Mouse (Mus musculus) CH12.LX (cell line): ENCODE measurements at regions not wholly inside any gene's neighbourhood (a gene's known extent, or its start where the extent isn't known, plus 50 kb on each side); places are given as distances from the start of the nearest gene placed in this dataset.

ENCODE experiments used
- DNase-seq: peaks from one replicate; pipeline ENCODE4 v3.0.0-alpha.2; 2013; ENCODE audit errors: extremely low read depth
- H3K27ac ChIP-seq: 2 replicates; pipeline ENCODE4 v1.5.1; 2012; ENCODE audit warnings: low read depth, mild to moderate bottlenecking, control low read depth, moderate library complexity; ENCODE audit not compliant: insufficient read depth
- H3K27me3 ChIP-seq: replicated peaks from 2 replicates; pipeline ENCODE3; 2012; ENCODE audit warnings: inconsistent platforms
- H3K36me3 ChIP-seq, 2 experiments: replicated peaks in 1 of 2; 2 replicates each; pipeline versions ENCODE3 to v1.6.1; 2012; ENCODE audit warnings: inconsistent platforms in 1 of 2, low read length in 1 of 2, mild to moderate bottlenecking in 1 of 2, mixed read lengths in 1 of 2, moderate library complexity in 1 of 2; ENCODE audit not compliant: control insufficient read depth in 1 of 2, insufficient read depth in 1 of 2
- H3K4me1 ChIP-seq, 2 experiments: 2 replicates each; pipeline ENCODE4 v1.6.1; 2012; ENCODE audit warnings: inconsistent platforms in 1 of 2, moderate library complexity in 1 of 2; ENCODE audit not compliant: insufficient read depth in 2 of 2, control insufficient read depth in 1 of 2
- H3K4me2 ChIP-seq: 2 replicates; pipeline ENCODE4 v1.6.1; 2012; ENCODE audit warnings: low read depth, mild to moderate bottlenecking, control low read depth; ENCODE audit not compliant: poor library complexity, insufficient read depth, severe bottlenecking
- H3K4me3 ChIP-seq, 3 experiments: fragments of 150-350 bp in 1 of 3; sonication (generic) in 1 of 3; replicated peaks in 1 of 3; 2 replicates each; pipeline versions ENCODE3 to v1.5.1; 2011 to 2012; ENCODE audit warnings: low read depth in 2 of 3, low read length in 2 of 3, mild to moderate bottlenecking in 2 of 3, moderate library complexity in 2 of 3, control low read depth in 1 of 3, improper control_type of control experiment in 1 of 3, inconsistent platforms in 1 of 3, mixed read lengths in 1 of 3; ENCODE audit not compliant: poor library complexity in 1 of 3
- H3K79me2 ChIP-seq: replicated peaks from 2 replicates; pipeline ENCODE4 v1.6.1; 2012; ENCODE audit warnings: mild to moderate bottlenecking, moderate library complexity; ENCODE audit not compliant: control insufficient read depth, poor library complexity, insufficient read depth, severe bottlenecking; ENCODE audit errors: extremely low read depth
- H3K9ac ChIP-seq: 2 replicates; pipeline ENCODE4 v1.6.1; 2012; ENCODE audit warnings: low read depth, mild to moderate bottlenecking, control low read depth, moderate library complexity; ENCODE audit not compliant: insufficient read depth
- H3K9me3 ChIP-seq: replicated peaks from 2 replicates; pipeline ENCODE3; 2012; ENCODE audit warnings: low read length, inconsistent platforms, mixed read lengths
- BHLHE40 ChIP-seq: IDR thresholded peaks from 2 replicates; pipeline ENCODE4 v1.6.1; 2011; ENCODE audit warnings: mild to moderate bottlenecking, low read depth, low read length, improper control_type of control experiment
- CHD2 ChIP-seq: IDR thresholded peaks from 2 replicates; pipeline ENCODE4 v1.6.1; 2011; ENCODE audit warnings: low read length, improper control_type of control experiment
- CTCF ChIP-seq, 2 experiments: IDR thresholded peaks in 1 of 2; conservative IDR thresholded peaks in 1 of 2; 2 replicates each; pipeline ENCODE4 v1.5.1; 2011 to 2012; ENCODE audit warnings: low read depth in 2 of 2, low read length in 2 of 2, improper control_type of control experiment in 1 of 2, inconsistent platforms in 1 of 2, mild to moderate bottlenecking in 1 of 2, moderate library complexity in 1 of 2
- ELF1 ChIP-seq: IDR thresholded peaks from 2 replicates; pipeline ENCODE4 v1.6.1; 2014; ENCODE audit warnings: low read depth, mild to moderate bottlenecking, inconsistent platforms, low read length, improper control_type of control experiment
- HCFC1 ChIP-seq: IDR thresholded peaks from 2 replicates; pipeline ENCODE4 v1.6.1; 2012; ENCODE audit warnings: low read depth, mild to moderate bottlenecking, inconsistent platforms, low read length, improper control_type of control experiment
- JUND ChIP-seq: conservative IDR thresholded peaks from 2 replicates; pipeline ENCODE4 v1.6.1; 2011; ENCODE audit warnings: low read depth, low read length, improper control_type of control experiment
- MAFK ChIP-seq: IDR thresholded peaks from 2 replicates; pipeline ENCODE4 v1.6.1; 2011; ENCODE audit warnings: low read length, improper control_type of control experiment; ENCODE audit not compliant: insufficient replicate concordance
- MAX ChIP-seq: IDR thresholded peaks from 2 replicates; pipeline ENCODE4 v1.6.1; 2011; ENCODE audit warnings: low read length, improper control_type of control experiment
- MAZ ChIP-seq: IDR thresholded peaks from 2 replicates; pipeline ENCODE4 v1.6.1; 2012; ENCODE audit warnings: low read depth, mild to moderate bottlenecking, inconsistent platforms, low read length, improper control_type of control experiment, moderate library complexity
- MEF2A ChIP-seq: IDR thresholded peaks from 2 replicates; pipeline ENCODE4 v1.6.1; 2014; ENCODE audit warnings: low read depth, mild to moderate bottlenecking, inconsistent platforms, low read length, improper control_type of control experiment, borderline replicate concordance
- MYC ChIP-seq: IDR thresholded peaks from 2 replicates; pipeline ENCODE4 v1.6.1; 2011; ENCODE audit warnings: low read depth, mild to moderate bottlenecking, improper control_type of control experiment, low read length
- NRF1 ChIP-seq: IDR thresholded peaks from 2 replicates; pipeline ENCODE4 v1.6.1; 2014; ENCODE audit warnings: low read depth, mild to moderate bottlenecking, inconsistent platforms, low read length, improper control_type of control experiment, moderate library complexity
- RAD21 ChIP-seq: IDR thresholded peaks from 2 replicates; pipeline ENCODE4 v1.6.1; 2011; ENCODE audit warnings: low read depth, mild to moderate bottlenecking, low read length, improper control_type of control experiment, moderate library complexity
- RCOR1 ChIP-seq: conservative IDR thresholded peaks from 2 replicates; pipeline ENCODE4 v1.6.1; 2012; ENCODE audit warnings: low read depth, mild to moderate bottlenecking, inconsistent platforms, low read length, improper control_type of control experiment
- SMC3 ChIP-seq: IDR thresholded peaks from 2 replicates; pipeline ENCODE4 v1.6.1; 2011; ENCODE audit warnings: low read depth, low read length, improper control_type of control experiment
- TBP ChIP-seq: conservative IDR thresholded peaks from 2 replicates; pipeline ENCODE4 v1.6.1; 2011; ENCODE audit warnings: low read depth, low read length, improper control_type of control experiment
- TCF12 ChIP-seq: IDR thresholded peaks from 2 replicates; pipeline ENCODE4 v1.6.1; 2014; ENCODE audit warnings: low read depth, mild to moderate bottlenecking, inconsistent platforms, low read length, improper control_type of control experiment
- USF1 ChIP-seq: IDR thresholded peaks from 2 replicates; pipeline ENCODE4 v1.6.1; 2014; ENCODE audit warnings: low read depth, mild to moderate bottlenecking, inconsistent platforms, low read length, improper control_type of control experiment
- USF2 ChIP-seq: conservative IDR thresholded peaks from 2 replicates; pipeline ENCODE4 v1.6.1; 2011; ENCODE audit warnings: low read depth, low read length, improper control_type of control experiment
- ZC3H11A ChIP-seq: IDR thresholded peaks from 2 replicates; pipeline ENCODE4 v1.6.1; 2012; ENCODE audit warnings: low read depth, mild to moderate bottlenecking, inconsistent platforms, low read length, improper control_type of control experiment
- ZKSCAN1 ChIP-seq: IDR thresholded peaks from 2 replicates; pipeline ENCODE4 v1.6.1; 2012; ENCODE audit warnings: low read depth, inconsistent platforms, low read length, improper control_type of control experiment, borderline replicate concordance
- ZMIZ1 ChIP-seq: IDR thresholded peaks from 2 replicates; pipeline ENCODE4 v1.6.1; 2012; ENCODE audit warnings: low read depth, mild to moderate bottlenecking, inconsistent platforms, low read length, improper control_type of control experiment
- ZNF384 ChIP-seq: IDR thresholded peaks from 2 replicates; pipeline ENCODE4 v1.6.1; 2012; ENCODE audit warnings: low read depth, low read length, improper control_type of control experiment, inconsistent platforms
- dilution Hi-C: fragments of 300-500 bp; cut with MboI; formaldehyde crosslinking; loops from 2 replicates; pipeline ENCODE4 v1.14.3; 2020; ENCODE audit warnings: low sequenced_read_pairs; ENCODE audit not compliant: extremely low pct_unique_long_range_greater_than_20kb, extremely low pct_ligation_motif_present
- in situ Hi-C: fragments of 300-500 bp; cut with MboI; formaldehyde crosslinking; loops from 3 replicates; pipeline ENCODE4 v1.14.3; 2019; ENCODE audit warnings: low sequenced_read_pairs, low pct_ligation_motif_present, low pct_unique_long_range_greater_than_20kb, mixed read lengths

- Histone ChIP-seq H3K27ac (no peak overlapping the region), H3K36me3 (no peaks in the 10 kb centered on the region), H3K9ac (no peak overlapping the region), H3K79me2 (no peaks in the 10 kb centered on the region), H3K9me3 (no peaks in the 10 kb centered on the region), H3K27me3 (no peaks in the 10 kb centered on the region), H3K4me2 (no peak overlapping the region), H3K4me3 (no peak overlapping the region), H3K4me1 (no peaks in the 10 kb centered on the region)
- dilution Hi-C loops: no loop called here
- no peak for DNase-seq
- in situ Hi-C loops: no loop called here
- no peak for TF ChIP-seq MAZ
- no peak for TF ChIP-seq HCFC1
- no peak for TF ChIP-seq ZMIZ1
- no peak for TF ChIP-seq ZNF384
- no peak for TF ChIP-seq CHD2
- TF ChIP-seq ZC3H11A: no peak
- no peak for TF ChIP-seq TBP
- TF ChIP-seq ELF1: no peak
Measured at GRCm38 (mm10) chr3:4744003-4744402, 1006.6 kb upstream of the Gm8797 start.

GRCm38 (mm10) chr3:4744611-4745010 is 1006.0 kb upstream of the Gm8797 start:
- Histone ChIP-seq H3K27me3 (no peaks in the 10 kb centered on the region), H3K36me3 (no peaks in the 10 kb centered on the region), H3K9me3 (no peaks in the 10 kb centered on the region), H3K4me2 (no peak overlapping the region), H3K4me1 (no peaks in the 10 kb centered on the region), H3K27ac (no peak overlapping the region), H3K79me2 (no peaks in the 10 kb centered on the region), H3K4me3 (no peak overlapping the region), H3K9ac (no peak overlapping the region)
- TF ChIP-seq USF2: no peak
- no peak for TF ChIP-seq ZNF384
- no peak for TF ChIP-seq RCOR1
- TF ChIP-seq MAZ: no peak
- TF ChIP-seq MYC: no peak
- TF ChIP-seq TCF12: no peak
- no peak for TF ChIP-seq BHLHE40
- no peak for TF ChIP-seq ZC3H11A
- no peak for TF ChIP-seq USF1
- DNase-seq: no peak
- dilution Hi-C loops: no loop called here
- in situ Hi-C loops: no loop called here

- no peaks in the 10 kb centered on the region for H3K27me3 ChIP-seq
- no peaks in the 10 kb centered on the region for H3K4me1 ChIP-seq
- peak; percentile 26 for DNase-seq
- H3K79me2 ChIP-seq: no peaks in the 10 kb centered on the region
- no peaks in the 10 kb centered on the region for H3K9me3 ChIP-seq
- no peak overlapping the region for H3K4me3 ChIP-seq
- H3K4me2 ChIP-seq: no peak overlapping the region
- TF ChIP-seq MAZ: no peak
- peak; percentile 9 to 49; a peak in 2 of 4 replicates for TF ChIP-seq CTCF (conservative IDR thresholded peaks at IDR 0.05 in 1 of 2, IDR thresholded peaks at IDR 0.05 in 1 of 2; ENCODE audit: low read depth in 2 of 2, low read length in 2 of 2)
- TF ChIP-seq JUND: no peak
- TF ChIP-seq ZKSCAN1: no peak
- TF ChIP-seq RAD21: peak; percentile 67
- TF ChIP-seq ZNF384: peak; percentile 62
- TF ChIP-seq SMC3: peak; percentile 48
- TF ChIP-seq MAX: no peak
- no peak for TF ChIP-seq MEF2A
- no peak for TF ChIP-seq BHLHE40
- no peak for TF ChIP-seq NRF1
- TF ChIP-seq MAFK: no peak
- in situ Hi-C loops (no loop called here), dilution Hi-C loops (no loop called here)
- H3K36me3 ChIP-seq: no peaks in the 10 kb centered on the region
- H3K9ac ChIP-seq: no peak overlapping the region
- H3K27ac ChIP-seq: no peak overlapping the region
Measured at GRCm38 (mm10) chr3:4756099-4756498, 994.5 kb upstream of the Gm8797 start.
